Mouse (Mus musculus): ENCODE data around the gene H2afy2. TPM values are rescaled to one million over a fixed set of nuclear protein-coding genes. Genes with fewer than 3 reads are reported as not detected.

H2afy2 gene
- polyA plus RNA-seq, 1 experiment from 2014 or later = 188 TPM

DNA sequence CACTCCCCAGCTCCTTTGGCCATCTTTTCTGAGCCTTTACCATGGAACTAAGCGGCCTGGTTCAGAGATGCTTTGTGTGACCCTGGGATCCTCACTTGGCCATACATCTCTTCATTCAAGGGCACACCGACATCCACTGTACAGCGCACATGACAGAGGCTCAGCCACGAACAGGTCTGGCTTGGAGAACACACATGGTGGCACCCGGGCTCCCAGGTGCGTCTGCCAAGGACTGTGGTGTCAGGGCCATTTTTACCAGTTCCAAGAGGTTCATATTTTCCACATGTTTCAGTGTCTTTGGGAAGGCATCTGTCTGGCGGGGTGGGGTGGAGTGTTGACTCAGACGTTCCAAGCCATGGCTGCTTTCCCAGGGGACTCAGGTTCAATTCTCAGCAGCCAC lies 41.6 kb downstream of the H2afy2 start:
- Histone ChIP-seq H3K36me3 (ENCODE audit: control insufficient read depth, insufficient read depth, low read length) (peaks cover 99% of the 10 kb centered on the region), H3K27ac (ENCODE audit: low read depth, low read length) (no peak overlapping the region), H3K4me1 (ENCODE audit: control insufficient read depth, insufficient read depth, low read length) (no peaks in the 10 kb centered on the region), H3K9ac (ENCODE audit: low read length) (no peak overlapping the region), H3K9me3 (replicated peaks; ENCODE audit: control insufficient read depth, low read length) (no peaks in the 10 kb centered on the region), H3K4me2 (ENCODE audit: low read length) (no peak overlapping the region), H3K27me3 (replicated peaks; ENCODE audit: control insufficient read depth, insufficient read depth, low read length) (no peaks in the 10 kb centered on the region), H3K4me3 (ENCODE audit: low read depth, low read length) (no peak overlapping the region)
- no peak for DNase-seq (ENCODE audit: low spot score)
- 94% methylated on average over 8 of the region's 8 CpGs for WGBS
- ATAC-seq = no peak

DNA sequence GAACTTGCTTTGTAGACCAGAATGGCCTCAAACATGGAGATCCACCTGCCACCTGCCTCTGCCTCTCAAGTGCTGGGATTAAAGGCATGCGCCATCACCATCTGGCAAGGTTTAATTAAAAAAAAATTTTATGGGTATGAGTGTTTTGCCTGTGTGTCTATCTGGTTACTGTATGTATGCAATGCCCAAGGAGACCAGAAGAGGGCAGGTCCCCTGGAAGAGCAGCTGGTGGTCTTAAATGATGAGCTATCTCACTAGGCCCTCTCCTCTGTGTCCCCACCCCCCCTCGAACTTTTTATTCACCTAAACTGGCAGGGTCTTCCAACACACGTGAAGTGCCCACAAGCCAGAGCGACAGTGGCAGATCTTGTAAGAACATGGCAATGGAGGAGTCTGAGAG lies 42.1 kb downstream of the H2afy2 start:
- DNase-seq (ENCODE audit: low spot score) = no peak
- WGBS = 81% methylated on average over 4 of the region's 4 CpGs
- ATAC-seq = no peak
- H3K9ac ChIP-seq (ENCODE audit: low read length) = no peak overlapping the region
- H3K27ac ChIP-seq (ENCODE audit: low read depth, low read length) = no peak overlapping the region
- H3K4me2 ChIP-seq (ENCODE audit: low read length) = no peak overlapping the region
- no peak overlapping the region for H3K4me3 ChIP-seq (ENCODE audit: low read depth, low read length)
- no peaks in the 10 kb centered on the region for H3K27me3 ChIP-seq (replicated peaks; ENCODE audit: control insufficient read depth, insufficient read depth, low read length)
- H3K9me3 ChIP-seq (replicated peaks; ENCODE audit: control insufficient read depth, low read length) = no peaks in the 10 kb centered on the region
- H3K4me1 ChIP-seq (ENCODE audit: control insufficient read depth, insufficient read depth, low read length) = no peaks in the 10 kb centered on the region
- H3K36me3 ChIP-seq (ENCODE audit: control insufficient read depth, insufficient read depth, low read length) = peaks cover 99% of the 10 kb centered on the region

DNA sequence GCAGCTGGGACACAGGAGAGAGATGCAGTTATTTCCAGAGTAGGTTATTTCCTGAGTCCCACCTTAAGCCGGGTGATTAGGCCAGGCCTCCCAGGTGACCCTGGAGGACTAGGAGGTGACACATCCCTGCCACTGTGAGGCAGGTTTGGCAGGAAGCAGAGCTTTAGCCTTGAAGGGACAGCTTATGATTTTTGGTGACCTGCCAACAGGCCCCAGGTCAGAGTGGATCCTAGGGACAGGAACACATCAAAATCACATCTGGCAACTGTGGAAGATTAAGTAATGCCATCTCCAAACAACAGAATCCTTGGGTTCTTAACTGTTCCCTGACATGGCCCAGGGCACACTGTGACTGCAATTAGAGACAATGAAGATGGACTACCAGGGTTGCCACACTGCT lies 42.6 kb downstream of the H2afy2 start:
- no peak for ATAC-seq
- Histone ChIP-seq H3K36me3 (ENCODE audit: control insufficient read depth, insufficient read depth, low read length) (peaks cover 98% of the 10 kb centered on the region), H3K4me3 (ENCODE audit: low read depth, low read length) (no peak overlapping the region), H3K4me1 (ENCODE audit: control insufficient read depth, insufficient read depth, low read length) (no peaks in the 10 kb centered on the region), H3K4me2 (ENCODE audit: low read length) (no peak overlapping the region), H3K9ac (ENCODE audit: low read length) (no peak overlapping the region), H3K27me3 (replicated peaks; ENCODE audit: control insufficient read depth, insufficient read depth, low read length) (no peaks in the 10 kb centered on the region), H3K27ac (ENCODE audit: low read depth, low read length) (no peak overlapping the region), H3K9me3 (replicated peaks; ENCODE audit: control insufficient read depth, low read length) (no peaks in the 10 kb centered on the region)
- DNase-seq (ENCODE audit: low spot score) = no peak
- 100% methylated on average over 1 of the region's 1 CpGs for WGBS

DNA sequence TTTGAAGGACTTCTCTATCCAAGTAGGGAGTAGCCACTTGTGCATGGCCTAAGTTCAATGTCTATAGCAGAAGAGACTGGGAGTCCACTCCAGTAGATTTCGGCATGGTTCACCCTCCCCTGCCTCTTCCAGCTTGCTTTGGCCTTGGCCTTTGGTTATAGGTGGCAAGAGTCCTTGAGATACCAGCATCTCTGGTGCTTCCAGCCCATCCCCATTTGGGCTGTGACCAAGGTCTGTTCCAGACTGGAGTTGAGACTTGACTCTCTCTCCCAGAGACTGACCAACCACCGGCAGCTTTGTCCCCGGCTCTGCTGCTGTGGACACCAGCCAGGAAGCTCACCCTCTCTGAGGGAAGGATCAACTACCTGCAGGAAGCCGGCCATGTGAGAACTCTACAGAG lies 45.8 kb downstream of the H2afy2 start:
- WGBS = 94% methylated on average over 4 of the region's 4 CpGs
- no peak overlapping the region for H3K9ac ChIP-seq (ENCODE audit: low read length)
- DNase-seq (ENCODE audit: low spot score) = no peak
- no peaks in the 10 kb centered on the region for H3K4me1 ChIP-seq (ENCODE audit: control insufficient read depth, insufficient read depth, low read length)
- H3K27ac ChIP-seq (ENCODE audit: low read depth, low read length) = no peak overlapping the region
- ATAC-seq = no peak
- no peak overlapping the region for H3K4me3 ChIP-seq (ENCODE audit: low read depth, low read length)
- H3K9me3 ChIP-seq (replicated peaks; ENCODE audit: control insufficient read depth, low read length) = no peaks in the 10 kb centered on the region
- H3K4me2 ChIP-seq (ENCODE audit: low read length) = no peak overlapping the region
- H3K27me3 ChIP-seq (replicated peaks; ENCODE audit: control insufficient read depth, insufficient read depth, low read length) = no peaks in the 10 kb centered on the region
- H3K36me3 ChIP-seq (ENCODE audit: control insufficient read depth, insufficient read depth, low read length) = peaks cover 67% of the 10 kb centered on the region

DNA sequence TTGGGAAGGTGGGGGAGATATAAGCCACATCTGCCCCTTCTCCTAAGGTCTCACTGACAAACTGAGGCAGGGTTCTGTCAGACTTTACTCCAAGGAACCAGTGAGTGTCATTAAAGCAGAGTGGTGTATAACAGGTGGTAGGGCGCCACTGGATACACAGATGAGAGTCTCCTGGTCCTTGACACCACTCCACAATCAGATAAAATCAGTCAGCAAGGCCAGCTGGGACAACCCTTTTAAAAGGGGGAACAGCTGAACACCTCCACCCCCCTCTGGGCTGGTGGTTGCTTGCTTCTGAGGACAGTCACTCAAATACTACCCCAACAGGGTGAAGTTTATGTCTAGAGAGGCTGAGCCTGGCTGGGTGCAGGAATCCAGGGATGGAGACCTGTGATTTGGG lies 46.4 kb downstream of the H2afy2 start:
- DNase-seq (ENCODE audit: low spot score) (no peak), ATAC-seq (no peak)
- Histone ChIP-seq H3K27ac (ENCODE audit: low read depth, low read length) (no peak overlapping the region), H3K27me3 (replicated peaks; ENCODE audit: control insufficient read depth, insufficient read depth, low read length) (no peaks in the 10 kb centered on the region), H3K4me2 (ENCODE audit: low read length) (no peak overlapping the region), H3K4me3 (ENCODE audit: low read depth, low read length) (no peak overlapping the region), H3K9me3 (replicated peaks; ENCODE audit: control insufficient read depth, low read length) (no peaks in the 10 kb centered on the region), H3K36me3 (ENCODE audit: control insufficient read depth, insufficient read depth, low read length) (peaks cover 61% of the 10 kb centered on the region), H3K4me1 (ENCODE audit: control insufficient read depth, insufficient read depth, low read length) (no peaks in the 10 kb centered on the region), H3K9ac (ENCODE audit: low read length) (no peak overlapping the region)
- 96% methylated on average over 1 of the region's 1 CpGs for WGBS

DNA sequence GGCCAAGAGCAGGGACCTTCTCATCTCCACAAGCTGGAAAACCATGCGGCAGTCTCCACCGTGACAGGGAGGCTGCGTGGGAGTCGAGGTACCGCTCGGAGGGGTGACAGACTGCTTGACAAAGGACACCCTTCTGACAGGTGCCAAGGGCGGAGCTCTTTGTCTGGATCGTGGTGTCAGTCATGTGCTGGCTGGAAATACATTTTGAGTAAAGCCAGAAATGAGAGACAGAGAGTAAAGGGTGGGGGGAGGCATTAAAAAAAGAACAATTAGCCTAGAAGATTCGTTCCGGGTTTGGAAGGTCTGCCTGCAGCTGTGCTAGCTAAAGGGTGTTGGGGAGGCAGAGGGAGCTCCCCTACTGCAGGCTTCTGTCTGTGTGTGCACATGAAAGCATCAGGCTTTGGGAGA lies 47.3 kb downstream of the H2afy2 start:
- Histone ChIP-seq H3K27me3 (replicated peaks; ENCODE audit: control insufficient read depth, insufficient read depth, low read length) (no peaks in the 10 kb centered on the region), H3K9me3 (replicated peaks; ENCODE audit: control insufficient read depth, low read length) (no peaks in the 10 kb centered on the region), H3K4me3 (ENCODE audit: low read depth, low read length) (no peak overlapping the region), H3K4me2 (ENCODE audit: low read length) (no peak overlapping the region), H3K36me3 (ENCODE audit: control insufficient read depth, insufficient read depth, low read length) (peaks cover 52% of the 10 kb centered on the region), H3K27ac (ENCODE audit: low read depth, low read length) (peak overlapping the region; percentile 62), H3K9ac (ENCODE audit: low read length) (0 out of 2 replicates have a peak overlapping the region, but pooled peaks have one; percentile 13), H3K4me1 (ENCODE audit: control insufficient read depth, insufficient read depth, low read length) (no peaks in the 10 kb centered on the region)
- DNase-seq (ENCODE audit: low spot score) (peak; percentile 19), ATAC-seq (peak; percentile 57; the same call in 1 of the 2 replicates)
- WGBS = 78% methylated on average over 10 of the region's 10 CpGs

DNA sequence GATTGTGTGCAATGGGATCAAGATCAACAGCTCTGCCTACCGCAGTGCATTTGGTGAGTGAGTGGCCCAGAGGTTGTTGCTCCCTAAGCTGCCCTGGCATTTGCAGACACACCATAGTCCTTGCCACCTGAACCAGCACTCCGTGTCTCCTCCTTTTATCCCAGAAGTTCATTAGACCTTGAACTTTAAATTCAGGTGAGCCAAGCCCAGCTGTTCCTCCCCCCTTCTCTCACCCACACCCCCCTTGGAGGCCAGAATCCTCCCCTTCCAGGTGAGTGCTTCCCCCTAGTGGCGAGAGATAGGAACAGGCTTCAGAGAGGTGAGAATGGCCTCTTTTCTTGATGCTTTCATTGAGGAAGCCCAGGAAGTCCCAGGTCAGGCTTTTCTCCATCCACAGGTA lies 49.6 kb downstream of the H2afy2 start:
- 44% methylated on average over 3 of the region's 3 CpGs for WGBS
- Histone ChIP-seq H3K4me1 (ENCODE audit: control insufficient read depth, insufficient read depth, low read length) (no peaks in the 10 kb centered on the region), H3K27ac (ENCODE audit: low read depth, low read length) (no peak overlapping the region), H3K36me3 (ENCODE audit: control insufficient read depth, insufficient read depth, low read length) (peaks cover 29% of the 10 kb centered on the region), H3K9me3 (replicated peaks; ENCODE audit: control insufficient read depth, low read length) (no peaks in the 10 kb centered on the region), H3K4me2 (ENCODE audit: low read length) (no peak overlapping the region), H3K27me3 (replicated peaks; ENCODE audit: control insufficient read depth, insufficient read depth, low read length) (no peaks in the 10 kb centered on the region), H3K9ac (ENCODE audit: low read length) (no peak overlapping the region), H3K4me3 (ENCODE audit: low read depth, low read length) (no peak overlapping the region)
- ATAC-seq = no peak
- DNase-seq (ENCODE audit: low spot score) = peak; percentile 43

DNA sequence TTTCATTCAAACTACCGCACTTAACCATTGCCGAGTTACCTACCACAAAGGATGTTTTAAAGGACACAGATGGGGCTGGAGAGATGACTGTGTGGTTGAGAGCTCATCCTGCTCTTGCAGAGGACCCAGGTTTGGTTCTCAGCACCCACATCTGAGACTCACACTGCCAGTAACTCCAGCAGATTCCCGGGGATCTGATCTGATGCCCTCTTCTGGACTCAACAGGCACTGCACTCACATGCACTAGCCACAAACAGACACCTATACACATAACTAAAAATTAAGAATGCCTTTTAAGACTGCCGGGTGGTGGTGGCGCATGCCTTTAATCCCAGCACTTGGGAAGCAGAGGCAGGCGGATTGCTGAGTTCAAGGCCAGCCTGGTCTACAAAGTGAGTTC lies 53.8 kb downstream of the H2afy2 start:
- H3K9ac ChIP-seq (ENCODE audit: low read length) = no peak overlapping the region
- H3K36me3 ChIP-seq (ENCODE audit: control insufficient read depth, insufficient read depth, low read length) = no peaks in the 10 kb centered on the region
- no peak overlapping the region for H3K4me2 ChIP-seq (ENCODE audit: low read length)
- WGBS = 94% methylated on average over 6 of the region's 6 CpGs
- no peak overlapping the region for H3K4me3 ChIP-seq (ENCODE audit: low read depth, low read length)
- no peak overlapping the region for H3K27ac ChIP-seq (ENCODE audit: low read depth, low read length)
- DNase-seq (ENCODE audit: low spot score) = no peak
- H3K9me3 ChIP-seq (replicated peaks; ENCODE audit: control insufficient read depth, low read length) = no peaks in the 10 kb centered on the region
- ATAC-seq = no peak
- H3K4me1 ChIP-seq (ENCODE audit: control insufficient read depth, insufficient read depth, low read length) = no peaks in the 10 kb centered on the region
- no peaks in the 10 kb centered on the region for H3K27me3 ChIP-seq (replicated peaks; ENCODE audit: control insufficient read depth, insufficient read depth, low read length)

DNA sequence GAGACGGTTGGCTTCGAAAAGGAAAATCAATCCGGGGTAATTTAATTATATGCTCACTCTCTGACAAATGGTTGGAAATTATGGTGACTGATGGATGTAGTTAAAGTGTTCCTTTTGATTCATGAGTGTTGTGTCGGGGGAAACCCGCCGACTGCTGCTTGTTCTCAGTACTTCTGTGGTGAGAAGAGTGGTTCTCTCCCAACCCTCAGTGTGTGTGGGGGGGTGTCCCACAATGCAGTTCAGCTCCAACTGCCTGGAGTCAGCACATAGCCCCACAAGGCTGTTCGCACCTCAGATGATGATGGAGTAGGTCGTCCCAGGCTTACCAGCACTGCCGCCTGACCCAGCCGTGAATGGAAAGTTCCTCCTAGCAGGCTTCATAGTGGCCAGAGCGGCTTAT lies 54.8 kb downstream of the H2afy2 start:
- no peak for DNase-seq (ENCODE audit: low spot score)
- no peaks in the 10 kb centered on the region for H3K9me3 ChIP-seq (replicated peaks; ENCODE audit: control insufficient read depth, low read length)
- H3K4me3 ChIP-seq (ENCODE audit: low read depth, low read length) = no peak overlapping the region
- H3K9ac ChIP-seq (ENCODE audit: low read length) = no peak overlapping the region
- no peak overlapping the region for H3K4me2 ChIP-seq (ENCODE audit: low read length)
- no peaks in the 10 kb centered on the region for H3K36me3 ChIP-seq (ENCODE audit: control insufficient read depth, insufficient read depth, low read length)
- no peaks in the 10 kb centered on the region for H3K4me1 ChIP-seq (ENCODE audit: control insufficient read depth, insufficient read depth, low read length)
- WGBS = 86% methylated on average over 11 of the region's 11 CpGs
- ATAC-seq = no peak
- H3K27me3 ChIP-seq (replicated peaks; ENCODE audit: control insufficient read depth, insufficient read depth, low read length) = no peaks in the 10 kb centered on the region
- H3K27ac ChIP-seq (ENCODE audit: low read depth, low read length) = no peak overlapping the region

All from forebrain, embryonic 14.5 days (tissue).